Mouse (Mus musculus) cerebellum, postnatal 14 days (tissue): ENCODE measurements around the gene Myl6b.
A peak's percentile ranks its signal among the peaks of the same experiment; 100 is the strongest.
"Not testable (repeated sequence)": the region's sequence is repeated elsewhere in the genome, so short reads cannot be mapped to it uniquely, and the experiment has no call there.

Experiments used
- DNase-seq, 2 experiments: peaks; one replicate each; pipeline ENCODE4 v3.0.0; 2021; ENCODE audit warnings: mixed read lengths in 2 of 2

Myl6b gene

DNA sequence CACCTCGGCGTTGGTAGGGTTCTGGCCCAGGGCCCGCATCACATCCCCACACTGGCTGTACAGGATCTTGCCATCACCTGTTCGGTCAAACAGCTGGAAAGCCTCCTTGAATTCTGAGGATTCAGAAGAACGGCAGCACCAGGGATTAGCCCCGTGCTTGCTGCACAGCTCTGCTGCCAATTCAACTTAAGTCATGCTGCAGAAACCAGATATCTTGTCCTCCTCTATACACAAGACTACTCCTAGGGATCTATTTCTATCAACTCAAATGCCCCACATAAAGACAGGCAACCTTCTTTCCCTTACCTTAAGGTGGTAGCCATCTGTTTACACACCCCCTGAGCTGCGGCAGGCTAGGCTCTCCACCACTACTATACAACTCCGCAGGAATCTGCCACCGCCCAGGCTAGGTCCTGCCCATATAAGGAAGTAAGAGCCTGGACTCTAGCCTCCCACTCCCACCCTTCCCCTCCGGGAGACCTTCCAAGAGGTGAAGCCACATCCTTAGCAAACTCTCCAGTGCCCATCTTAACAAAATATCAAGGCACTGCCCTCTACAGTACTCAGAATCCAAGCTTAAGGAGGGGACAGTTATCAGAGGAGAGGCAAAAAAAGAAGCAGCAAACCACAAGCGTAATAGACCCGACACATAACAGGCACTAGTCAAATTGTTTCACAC lies 5.7 kb downstream of the Myl6b start:
- DNase-seq: peak; percentile 65 to 71

DNA sequence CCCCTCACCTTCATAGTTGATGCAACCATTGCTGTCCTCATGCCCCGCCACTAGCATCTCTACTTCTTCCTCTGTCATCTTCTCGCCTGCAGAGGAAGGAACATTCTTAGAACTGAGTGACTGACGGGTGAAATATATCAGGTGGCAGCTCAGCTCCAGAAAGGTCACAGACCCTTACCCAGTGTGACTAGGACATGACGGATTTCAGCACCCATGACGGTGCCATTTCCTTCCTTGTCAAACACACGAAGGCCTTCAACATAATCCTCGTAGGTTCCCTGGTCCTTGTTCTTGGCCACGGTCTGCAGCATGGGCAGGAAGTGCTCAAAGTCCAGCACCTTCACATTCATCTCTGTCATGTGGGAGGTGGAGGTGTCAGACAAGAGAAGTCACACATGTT lies 6.4 kb downstream of the Myl6b start:
- DNase-seq: not testable (repeated sequence)

DNA sequence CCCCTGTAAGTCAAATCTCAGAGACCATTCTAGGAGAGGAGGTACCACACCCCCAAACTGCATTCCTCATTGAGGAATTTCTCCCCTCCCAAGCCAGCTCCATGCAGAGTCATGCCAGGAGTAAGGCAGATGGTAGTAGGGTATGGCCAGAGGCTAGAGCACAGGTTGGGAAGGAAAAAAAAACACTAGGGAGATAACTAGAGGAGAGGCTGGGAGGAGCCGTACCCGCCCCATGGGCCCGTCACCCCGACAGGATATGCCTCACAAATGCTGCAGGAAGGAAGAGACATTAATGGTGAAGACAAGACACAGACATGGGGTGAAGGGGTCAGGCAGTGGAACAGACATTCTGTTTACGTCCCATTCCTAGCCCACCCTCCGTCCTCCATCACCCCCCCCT lies 7.0 kb downstream of the Myl6b start:
- peak in 1 of 2 experiments; percentile 35 for DNase-seq

DNA sequence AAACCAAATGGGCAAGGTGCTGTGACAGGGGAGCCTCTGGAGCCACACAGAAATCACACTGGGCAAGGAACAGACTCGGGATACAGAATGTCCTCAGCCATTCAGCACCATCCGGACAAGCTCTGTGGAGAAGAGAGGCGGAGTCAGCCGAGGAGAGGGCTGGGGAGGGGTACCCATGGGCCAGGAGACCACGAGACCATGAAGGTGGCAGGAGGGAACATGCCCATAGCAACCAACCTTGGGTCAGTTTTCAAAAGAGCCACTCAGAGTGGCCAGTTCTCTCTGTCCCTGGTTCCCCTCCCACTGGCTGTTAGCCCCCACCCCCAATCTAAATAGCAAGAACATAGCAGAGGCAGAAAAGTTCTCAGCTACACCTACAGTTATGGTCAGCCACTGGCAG lies 7.6 kb downstream of the Myl6b start:
- DNase-seq: peak in 1 of 2 experiments; percentile 21

DNA sequence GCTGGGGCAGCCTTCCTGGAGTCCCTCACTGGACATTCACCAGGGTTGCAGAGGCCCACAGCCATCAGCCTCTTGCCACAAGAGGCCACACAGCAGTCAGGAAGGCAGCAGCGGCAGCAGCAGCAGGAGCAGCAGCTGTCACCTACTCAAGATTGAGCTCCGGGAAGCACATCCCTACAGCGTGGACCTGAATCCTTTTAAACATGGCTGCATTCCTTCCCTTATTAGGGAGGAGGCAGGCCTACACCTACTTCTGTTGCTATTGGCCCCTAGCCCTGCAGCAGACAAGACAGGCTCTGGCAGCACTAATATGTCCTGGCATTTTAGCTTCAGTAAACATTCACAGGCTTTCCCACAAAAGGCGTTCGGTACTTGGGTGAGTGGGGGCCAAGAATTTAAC lies 8.3 kb downstream of the Myl6b start:
- peak in 1 of 2 experiments; percentile 23 for DNase-seq

DNA sequence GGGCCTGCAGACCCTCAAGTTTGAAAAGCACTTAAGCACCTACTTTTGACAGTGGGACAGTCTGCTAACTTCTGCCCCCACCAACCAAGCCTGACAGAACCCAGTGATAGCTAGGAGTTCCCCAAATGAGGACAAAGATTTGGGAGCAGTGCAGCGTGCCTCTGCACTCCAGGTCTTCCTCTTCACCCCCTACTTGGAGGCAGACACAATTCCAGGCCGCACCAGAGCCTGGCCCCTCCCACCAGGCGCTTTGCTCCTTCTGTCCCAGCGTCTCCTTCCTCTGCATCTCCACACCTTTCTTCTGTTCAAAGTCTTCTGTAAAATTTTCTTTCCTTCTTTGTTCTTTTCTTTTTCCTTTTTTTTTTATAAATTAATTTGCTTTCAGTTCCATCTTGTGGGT lies 8.7 kb downstream of the Myl6b start:
- peak in 1 of 2 experiments; percentile 19 for DNase-seq

DNA sequence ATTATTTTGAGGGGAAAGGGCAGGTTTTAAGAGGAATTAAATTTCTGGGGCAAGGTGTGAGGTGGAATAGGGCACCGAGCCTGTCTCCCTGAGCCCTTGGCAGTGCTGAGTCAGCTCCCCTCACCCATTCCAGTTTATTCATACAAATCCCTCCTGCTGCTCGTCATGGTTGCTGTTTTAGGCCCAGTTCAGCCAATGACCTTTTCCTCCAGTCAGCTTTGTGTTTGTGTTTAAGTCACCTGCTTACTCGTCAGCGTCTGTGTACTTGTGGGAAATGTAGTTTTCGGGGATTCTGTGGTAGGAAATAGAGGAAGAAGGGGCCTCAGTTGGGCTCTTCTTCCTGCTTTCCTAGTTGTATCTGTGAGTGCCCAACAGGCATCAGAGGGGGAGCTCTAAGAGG lies 9.1 kb downstream of the Myl6b start:
- peak in 1 of 2 experiments; percentile 18 for DNase-seq

DNA sequence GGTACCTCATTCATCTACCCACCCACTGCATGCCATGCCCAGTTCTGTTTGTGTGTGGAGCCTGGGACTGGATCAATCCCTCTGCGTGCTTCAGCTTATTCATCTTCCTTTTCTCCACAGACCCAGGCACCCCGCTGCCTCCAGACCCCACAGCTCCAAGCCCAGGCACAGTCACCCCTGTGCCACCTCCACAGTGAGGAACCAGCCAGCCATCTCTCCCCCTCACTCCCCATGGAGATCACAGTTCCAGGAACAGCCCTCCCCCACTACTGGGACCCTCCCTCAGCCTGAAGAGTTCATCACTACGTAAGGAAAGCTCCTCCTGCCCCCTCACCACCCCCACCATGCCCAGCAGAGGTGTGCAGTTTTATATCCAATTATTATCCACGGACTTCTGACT lies 9.7 kb downstream of the Myl6b start:
- peak in 1 of 2 experiments; percentile 26 for DNase-seq

DNA sequence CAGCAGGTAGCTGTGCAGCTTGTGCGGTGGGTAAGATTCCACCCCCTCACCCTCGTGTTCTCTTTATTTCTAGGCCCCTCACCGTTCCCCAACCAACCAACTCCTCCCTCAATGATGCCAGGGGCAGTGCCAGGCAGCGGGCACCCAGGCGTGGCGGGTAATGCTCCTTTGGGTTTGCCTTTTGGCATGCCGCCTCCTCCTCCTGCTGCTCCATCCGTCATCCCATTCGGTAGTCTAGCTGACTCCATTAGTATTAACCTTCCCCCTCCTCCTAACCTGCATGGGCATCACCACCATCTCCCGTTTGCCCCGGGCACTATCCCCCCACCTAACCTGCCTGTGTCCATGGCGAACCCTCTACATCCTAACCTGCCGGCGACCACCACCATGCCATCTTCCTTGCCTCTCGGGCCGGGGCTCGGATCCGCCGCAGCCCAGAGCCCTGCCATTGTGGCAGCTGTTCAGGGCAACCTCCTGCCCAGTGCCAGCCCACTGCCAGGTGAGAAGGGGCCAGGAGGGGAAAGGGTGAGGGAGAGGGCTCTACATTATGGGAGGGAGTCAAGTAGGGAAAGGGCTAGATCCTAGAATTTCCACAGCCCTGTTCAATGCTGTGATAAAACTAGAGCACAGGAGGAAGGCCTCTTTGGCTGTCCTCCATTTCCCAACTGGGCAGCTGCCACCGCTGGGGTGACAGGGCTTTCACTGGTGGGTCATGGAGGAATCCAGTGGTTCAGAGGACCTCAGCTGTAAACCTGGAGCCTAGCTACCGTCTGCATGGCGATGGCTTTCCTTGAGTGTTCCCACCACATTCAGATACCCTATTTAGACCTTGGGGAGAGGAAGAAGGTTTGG lies 10.4 kb downstream of the Myl6b start:
- peak; percentile 74 to 81 for DNase-seq

DNA sequence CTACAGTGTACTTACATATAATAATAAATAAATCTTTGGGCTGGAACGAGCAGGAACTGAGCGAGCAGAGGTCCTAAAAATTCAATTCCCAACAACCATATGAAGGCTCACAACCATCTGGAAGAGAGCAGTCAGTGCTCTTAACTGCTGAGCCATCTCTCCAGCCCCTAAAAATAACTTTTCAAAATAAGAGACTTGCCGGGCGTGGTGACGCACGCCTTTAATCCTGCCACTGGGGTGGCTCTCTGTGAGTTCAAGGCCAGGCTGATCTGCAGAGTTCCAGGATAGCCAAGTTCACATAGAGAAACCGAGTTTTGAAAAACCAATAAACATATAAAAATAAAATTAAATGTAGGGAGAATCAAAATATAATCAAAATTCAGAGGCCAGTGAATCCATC lies 12.1 kb downstream of the Myl6b start:
- no peak for DNase-seq

DNA sequence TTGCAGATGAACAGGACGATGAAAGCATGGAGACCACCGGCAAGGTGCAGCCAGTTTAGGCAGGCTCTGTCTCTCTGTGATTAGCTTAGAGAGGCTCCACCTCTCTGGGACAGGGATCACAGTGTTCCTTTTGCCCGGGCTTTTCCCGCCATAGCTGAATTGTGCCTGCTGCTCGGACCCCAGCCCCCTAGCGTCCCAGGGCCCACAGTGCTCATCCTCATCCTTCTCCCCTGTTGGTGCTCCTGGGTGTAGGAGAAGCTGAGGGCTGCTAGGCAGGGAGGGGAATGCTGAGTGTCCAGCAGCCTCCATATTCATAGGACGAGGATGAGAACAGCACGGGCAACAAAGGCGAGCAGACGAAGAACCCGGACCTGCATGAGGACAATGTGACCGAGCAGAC lies 24.1 kb downstream of the Myl6b start:
- DNase-seq: no peak

DNA sequence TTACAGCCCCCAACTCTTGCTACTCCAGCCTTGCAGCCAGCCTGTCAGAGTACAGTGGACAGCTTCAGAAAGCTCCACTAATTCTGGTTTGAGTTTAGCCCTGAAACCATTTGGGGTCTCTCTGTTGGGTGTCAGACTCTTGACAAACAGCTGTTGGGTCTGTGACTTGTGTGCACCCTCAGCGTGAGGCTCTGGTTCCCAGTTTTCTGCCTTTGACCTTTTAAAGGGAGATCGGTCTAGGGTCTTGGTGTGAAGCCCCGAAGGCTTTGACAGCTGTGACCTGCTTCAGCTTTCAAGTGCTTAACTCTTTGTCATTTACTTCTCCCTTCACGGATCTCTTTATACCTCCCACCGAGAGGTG lies 38.2 kb downstream of the Myl6b start:
- peak in 1 of 2 experiments; percentile 23 for DNase-seq

DNA sequence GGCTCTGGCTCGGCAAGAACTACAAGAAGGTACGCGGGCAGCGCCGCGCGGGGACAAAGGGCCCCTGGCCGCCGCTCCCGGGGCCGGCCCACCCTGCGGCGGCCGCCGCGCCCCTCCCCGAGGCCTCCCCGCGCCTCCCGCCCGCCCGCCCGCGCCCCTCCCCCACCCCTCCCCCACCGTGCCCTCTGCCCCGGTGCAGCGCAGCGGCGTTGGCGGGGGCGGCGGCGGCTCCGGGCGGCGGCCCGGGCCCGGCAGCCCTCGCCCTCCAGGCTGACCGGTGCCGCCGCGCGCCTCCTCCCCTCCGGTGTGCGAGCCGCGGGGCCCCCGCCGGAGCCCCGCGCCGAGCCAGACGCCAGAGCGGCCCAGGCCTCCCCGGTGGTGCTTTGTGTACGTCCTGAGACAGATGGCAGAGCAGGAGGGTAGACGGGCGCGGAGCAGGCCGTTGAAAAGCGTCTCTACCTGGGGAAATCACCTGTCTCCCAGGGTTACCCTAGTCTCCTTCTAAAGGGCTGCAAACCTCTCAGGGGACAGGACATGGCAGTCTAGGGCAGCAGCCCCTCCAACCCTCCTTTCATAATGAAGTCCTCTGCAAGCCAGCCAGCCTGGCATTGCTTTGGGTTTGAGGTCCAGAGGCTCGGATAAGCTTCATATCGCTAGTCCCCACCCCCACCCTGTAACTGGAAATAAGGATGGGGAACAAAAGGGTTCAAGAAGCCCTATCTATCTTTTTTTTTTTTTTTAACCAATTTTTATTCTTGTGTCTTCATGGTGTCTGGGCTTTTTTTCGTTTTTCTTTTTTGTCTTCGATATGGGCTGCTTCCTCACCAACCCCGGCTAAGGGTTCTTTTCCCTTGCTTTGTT lies 38.8 kb downstream of the Myl6b start:
- DNase-seq: peak; percentile 64 to 71

DNA sequence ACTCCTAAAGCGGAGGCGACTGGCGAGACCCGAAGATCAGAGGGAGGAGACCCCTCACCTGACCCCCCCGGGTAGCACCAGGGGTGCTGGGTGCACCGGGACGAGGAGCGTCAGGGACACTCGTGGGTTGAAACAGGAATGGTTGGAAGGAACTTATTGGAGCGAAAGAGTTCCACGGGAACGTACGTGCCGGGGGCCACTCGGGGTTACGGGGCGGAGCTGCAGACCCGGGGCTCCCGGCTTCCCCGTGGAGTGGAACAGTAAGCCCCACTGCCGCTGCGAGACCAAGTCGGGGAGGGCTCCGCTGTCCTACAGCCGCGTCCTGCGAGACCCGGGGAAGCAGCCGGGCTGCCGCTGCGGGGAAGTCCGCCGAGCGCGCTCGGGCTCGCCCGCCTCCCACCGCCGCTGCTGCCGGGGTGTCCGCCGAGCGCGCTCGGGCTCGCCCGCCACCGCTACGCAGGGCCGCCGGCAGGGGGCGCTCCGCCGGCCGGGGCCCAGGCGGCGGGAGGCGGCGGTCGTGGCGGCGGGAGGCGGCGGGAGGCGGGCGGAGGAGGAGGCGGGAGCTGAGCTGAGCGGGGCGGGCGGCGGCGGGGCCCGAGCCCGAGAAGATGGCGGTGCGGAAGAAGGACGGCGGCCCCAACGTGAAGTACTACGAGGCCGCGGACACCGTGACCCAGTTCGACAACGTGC lies 39.6 kb downstream of the Myl6b start, which contains the start of gene Smarcc2:
TSS of gene Smarcc2 (plus strand) at position 530 of the 690 bp plus-strand sequence.
- DNase-seq: peak; percentile 90 to 93

DNA sequence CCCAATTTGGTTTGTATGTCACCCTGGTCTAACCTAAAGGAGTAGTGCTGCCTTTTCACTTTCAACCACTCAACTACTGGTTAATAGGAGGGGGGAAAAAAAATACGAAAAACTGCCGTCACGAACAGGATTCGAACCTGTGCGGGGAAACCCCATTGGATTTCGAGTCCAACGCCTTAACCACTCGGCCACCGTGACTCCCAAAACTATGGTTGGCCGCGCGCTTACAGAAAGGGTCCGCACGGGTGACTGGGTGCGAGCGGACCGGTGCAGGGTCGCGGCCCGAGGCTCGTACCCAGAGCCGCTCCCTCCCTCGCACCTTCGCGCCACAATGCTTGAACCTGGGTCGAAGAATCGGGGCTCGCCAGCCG lies 40.2 kb downstream of the Myl6b start:
- peak; percentile 97 to 98 for DNase-seq

DNA sequence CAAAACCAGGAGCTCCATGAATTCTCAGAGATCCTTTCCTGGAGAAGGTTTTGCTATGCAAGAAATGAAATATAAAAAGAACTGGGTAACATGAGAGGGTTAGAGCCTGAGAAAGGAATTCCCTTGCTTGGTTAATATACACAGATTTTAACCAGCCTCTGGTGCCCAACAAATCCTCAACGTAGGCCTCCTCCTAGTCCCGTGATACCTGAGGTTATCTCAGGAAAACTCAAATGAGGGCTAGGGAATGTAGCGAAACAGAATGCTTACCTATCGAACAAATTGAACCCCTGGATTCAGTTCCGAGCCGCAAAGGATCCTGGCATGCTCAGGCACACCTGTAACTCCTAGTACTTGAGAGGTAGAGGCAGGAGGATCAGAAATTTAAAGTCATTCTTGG lies 40.8 kb downstream of the Myl6b start:
- no peak for DNase-seq

DNA sequence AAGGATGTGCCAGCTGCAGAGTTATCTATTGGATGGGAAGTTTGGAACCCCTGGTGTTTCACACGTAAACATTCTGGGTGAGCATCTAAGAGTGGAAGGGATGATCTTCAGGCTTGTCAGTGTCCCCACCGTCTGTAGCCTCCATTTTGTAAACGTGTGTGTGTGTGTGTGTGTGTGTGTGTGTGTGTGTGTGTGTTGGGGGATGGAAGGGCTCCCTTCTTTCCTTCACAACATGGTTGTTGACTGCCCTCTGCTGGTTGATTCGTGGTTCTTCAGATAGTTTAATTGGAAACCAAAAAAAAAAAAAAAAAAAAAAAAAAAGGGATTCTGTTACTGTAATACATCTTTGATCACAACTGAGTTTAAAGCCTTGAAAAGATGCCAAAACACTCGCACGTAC lies 43.2 kb downstream of the Myl6b start:
- DNase-seq: peak; percentile 87 to 91

DNA sequence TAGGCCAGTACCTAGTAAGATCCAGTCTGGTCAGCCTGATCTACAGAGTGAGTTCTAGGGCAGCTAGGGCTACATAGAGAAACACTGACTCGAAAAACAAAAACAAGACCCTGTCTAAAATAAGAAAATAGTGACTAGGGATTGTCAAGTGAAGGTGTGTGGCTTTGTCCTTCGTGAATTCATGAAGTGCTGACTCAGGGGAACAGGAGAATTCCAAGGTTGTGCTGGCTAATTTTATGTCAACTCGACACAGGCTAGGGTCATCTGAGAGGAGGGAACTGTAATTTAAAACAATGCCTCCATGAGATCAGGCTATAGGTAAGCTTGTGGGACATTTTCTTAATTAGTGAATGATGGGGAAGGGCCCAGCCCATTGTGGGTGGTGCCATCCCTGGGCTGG lies 44.0 kb downstream of the Myl6b start:
- DNase-seq: no peak

DNA sequence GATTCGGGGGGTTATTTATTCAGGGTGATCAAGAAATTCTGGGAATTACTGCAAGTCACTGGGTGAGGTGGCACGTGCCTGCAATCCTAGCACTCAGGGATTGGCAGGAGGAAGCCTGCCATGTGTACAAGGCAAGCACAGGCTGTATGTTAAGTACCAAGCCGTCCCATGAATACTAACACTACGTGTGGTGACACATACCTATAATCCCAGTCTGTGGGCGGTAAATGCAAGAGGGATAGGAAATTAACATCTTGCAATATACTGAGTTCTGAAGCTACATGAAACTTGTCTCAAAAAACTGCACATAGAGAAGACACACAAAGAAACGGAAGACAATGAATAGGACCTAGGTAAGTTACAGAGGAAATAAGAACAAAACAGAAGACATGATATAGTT lies 47.5 kb downstream of the Myl6b start:
- no peak for DNase-seq

DNA sequence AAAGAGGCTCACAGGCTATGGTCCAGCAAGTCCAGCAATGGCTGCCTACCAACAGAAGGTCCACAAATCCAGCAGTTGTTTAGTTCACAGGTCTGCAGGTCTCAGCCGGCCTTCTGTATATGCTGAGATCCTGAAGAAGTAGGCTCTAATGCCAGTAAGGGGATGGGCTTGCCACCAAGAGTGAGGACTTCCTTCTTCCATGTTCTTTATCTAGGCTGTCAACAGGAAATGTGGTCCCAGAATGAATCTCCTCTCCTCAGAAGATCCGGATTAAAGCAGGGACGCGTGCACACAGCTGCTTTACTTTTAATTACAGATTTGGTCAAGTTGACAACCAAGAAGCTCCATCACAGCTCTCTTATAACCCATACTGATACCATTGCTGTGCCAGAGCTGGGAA lies 53.1 kb downstream of the Myl6b start:
- DNase-seq: no peak

DNA sequence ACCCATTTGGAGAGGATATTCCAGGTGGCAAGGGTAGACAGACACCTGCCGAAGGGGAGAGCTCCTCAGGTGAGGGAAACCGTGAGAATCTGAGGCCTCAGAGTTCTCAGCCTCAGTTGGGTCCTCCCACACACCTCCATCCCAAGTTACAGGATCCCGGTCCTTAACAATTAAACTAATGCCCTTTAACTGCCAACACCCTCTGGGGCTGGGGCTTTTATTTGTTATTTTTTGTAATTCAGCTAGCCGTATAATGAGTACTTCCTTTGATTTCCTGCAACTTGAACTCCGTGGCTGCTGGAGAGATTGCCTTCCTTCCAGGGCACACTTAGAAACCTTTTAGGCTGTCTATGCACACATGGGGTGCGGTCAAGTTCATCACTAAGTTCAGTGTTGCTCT lies 54.1 kb downstream of the Myl6b start:
- DNase-seq: no peak
